In genomic region chr3:24942170-24942569, GRCm38 (mm10) we compare ENCODE assay signal across 25 mouse cellular contexts.
"Had no signal": no experiment of that assay in that cellular context is flagged by ENCODE, and none has a peak within 500 bp of the region (broad histone marks: within the 10 kb centered on the region; RNA-seq: fewer than 3 reads in every experiment).

No protein-coding gene starts in this region.

- H3K4me1 ChIP-seq: embryonic facial prominence, embryonic 10.5 days; embryonic facial prominence, embryonic 12.5 days; embryonic facial prominence, embryonic 13.5 days; embryonic facial prominence, embryonic 15.5 days; forebrain, embryonic 10.5 days; forebrain, embryonic 13.5 days; forebrain, embryonic 15.5 days; heart, embryonic 10.5 days had no signal

- H3K9ac ChIP-seq: embryonic facial prominence, embryonic 12.5 days; embryonic facial prominence, embryonic 13.5 days; embryonic facial prominence, embryonic 15.5 days; forebrain, embryonic 12.5 days; forebrain, embryonic 13.5 days; forebrain, embryonic 15.5 days; forebrain, postnatal 0 days had no signal

- H3K27me3 ChIP-seq: embryonic facial prominence, embryonic 12.5 days; embryonic facial prominence, embryonic 13.5 days; embryonic facial prominence, embryonic 15.5 days; forebrain, embryonic 12.5 days; forebrain, embryonic 13.5 days; forebrain, embryonic 15.5 days had no signal

- H3K4me3 ChIP-seq: embryonic facial prominence, embryonic 10.5 days; embryonic facial prominence, embryonic 12.5 days; embryonic facial prominence, embryonic 13.5 days; embryonic facial prominence, embryonic 15.5 days; erythroblast, embryonic 14.5 days; forebrain, embryonic 10.5 days; forebrain, embryonic 12.5 days; forebrain, embryonic 13.5 days; forebrain, embryonic 15.5 days; gastrocnemius, adult 2 months; heart, adult 2 months; heart, embryonic 10.5 days had no signal

- H3K9me3 ChIP-seq: embryonic facial prominence, embryonic 10.5 days; embryonic facial prominence, embryonic 12.5 days; embryonic facial prominence, embryonic 13.5 days; embryonic facial prominence, embryonic 15.5 days; forebrain, embryonic 10.5 days; forebrain, embryonic 12.5 days; forebrain, embryonic 13.5 days; forebrain, embryonic 15.5 days; heart, embryonic 10.5 days had no signal

- DNase-seq: cerebellum, adult 9-11 months; cerebellum, postnatal 10 days; cerebellum, postnatal 14 days; cerebellum, postnatal 25 days; cerebellum, postnatal 36 days; embryo, embryonic 11 days; forebrain, postnatal 0 days; gastrocnemius, adult 2 months; gastrocnemius, postnatal 10 days; gastrocnemius, postnatal 14 days; gastrocnemius, postnatal 25 days; gastrocnemius, postnatal 36 days; heart, adult 11 months; heart, adult 18-20 months; heart, adult 2 months had no signal

- H3K36me3 ChIP-seq: embryonic facial prominence, embryonic 10.5 days; embryonic facial prominence, embryonic 12.5 days; embryonic facial prominence, embryonic 13.5 days; embryonic facial prominence, embryonic 15.5 days; forebrain, embryonic 10.5 days; forebrain, embryonic 12.5 days; forebrain, embryonic 15.5 days; heart, embryonic 10.5 days had no signal

- H3K27ac ChIP-seq: embryonic facial prominence, embryonic 10.5 days; embryonic facial prominence, embryonic 12.5 days; embryonic facial prominence, embryonic 13.5 days; embryonic facial prominence, embryonic 15.5 days; forebrain, embryonic 10.5 days; forebrain, embryonic 12.5 days; forebrain, embryonic 13.5 days; forebrain, embryonic 15.5 days; gastrocnemius, adult 2 months; heart, adult 2 months; heart, embryonic 10.5 days had no signal
